Mouse (Mus musculus) testis, postnatal 10 days (tissue): Measurements from ENCODE around the gene Dnajb7.

Source experiments
- DNase-seq: peaks from one replicate; pipeline ENCODE4 v3.0.0; 2021; ENCODE audit warnings: low spot score

Gene Dnajb7

GRCm38 (mm10) chr15:81365246-81365645 lies 42.9 kb downstream of the Dnajb7 start:
- DNase-seq: no peak

- DNase-seq: no peak
These were observed 43.8 kb downstream of the Dnajb7 start for GRCm38 (mm10) chr15:81364271-81364670.

DNA sequence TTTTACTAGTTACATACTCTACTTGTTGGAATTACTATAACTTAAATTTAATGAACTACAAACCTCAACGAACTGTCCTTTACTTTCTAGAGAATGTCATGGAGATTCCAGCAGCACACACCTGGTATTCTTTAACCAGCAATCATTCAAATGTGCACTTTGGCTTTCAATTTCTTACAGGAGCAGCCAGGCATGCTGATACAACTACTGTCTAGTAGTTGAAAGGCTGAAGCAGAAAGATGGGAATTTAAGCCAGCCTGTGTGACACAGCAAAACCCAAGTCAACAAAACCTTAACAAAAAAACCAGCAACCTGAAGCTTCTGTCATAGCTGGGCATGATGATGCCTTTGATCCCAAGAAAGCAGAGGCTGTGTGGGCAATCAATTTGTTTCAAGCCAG lies 45.6 kb downstream of the Dnajb7 start:
- DNase-seq: no peak

- no peak for DNase-seq
These were observed 46.6 kb downstream of the Dnajb7 start for GRCm38 (mm10) chr15:81361417-81362015.

DNA sequence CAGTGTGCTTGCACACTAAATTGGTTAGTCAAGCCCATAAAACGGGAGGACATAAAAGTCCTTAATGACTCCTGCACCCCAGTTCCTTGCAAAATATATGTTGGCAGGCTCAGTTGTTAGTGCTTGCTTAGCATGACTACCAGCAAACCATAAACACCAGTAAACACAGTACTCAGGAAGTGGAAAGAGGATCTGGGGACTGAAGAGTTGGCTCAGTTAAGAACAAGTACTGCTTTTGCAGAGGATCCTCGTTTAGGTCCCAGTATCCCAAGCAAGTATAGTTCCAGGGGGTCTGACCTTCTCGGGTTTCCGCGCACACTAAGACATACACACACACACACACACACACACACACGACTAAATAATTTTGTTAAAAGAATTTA lies 47.1 kb downstream of the Dnajb7 start:
- DNase-seq: no peak

DNA sequence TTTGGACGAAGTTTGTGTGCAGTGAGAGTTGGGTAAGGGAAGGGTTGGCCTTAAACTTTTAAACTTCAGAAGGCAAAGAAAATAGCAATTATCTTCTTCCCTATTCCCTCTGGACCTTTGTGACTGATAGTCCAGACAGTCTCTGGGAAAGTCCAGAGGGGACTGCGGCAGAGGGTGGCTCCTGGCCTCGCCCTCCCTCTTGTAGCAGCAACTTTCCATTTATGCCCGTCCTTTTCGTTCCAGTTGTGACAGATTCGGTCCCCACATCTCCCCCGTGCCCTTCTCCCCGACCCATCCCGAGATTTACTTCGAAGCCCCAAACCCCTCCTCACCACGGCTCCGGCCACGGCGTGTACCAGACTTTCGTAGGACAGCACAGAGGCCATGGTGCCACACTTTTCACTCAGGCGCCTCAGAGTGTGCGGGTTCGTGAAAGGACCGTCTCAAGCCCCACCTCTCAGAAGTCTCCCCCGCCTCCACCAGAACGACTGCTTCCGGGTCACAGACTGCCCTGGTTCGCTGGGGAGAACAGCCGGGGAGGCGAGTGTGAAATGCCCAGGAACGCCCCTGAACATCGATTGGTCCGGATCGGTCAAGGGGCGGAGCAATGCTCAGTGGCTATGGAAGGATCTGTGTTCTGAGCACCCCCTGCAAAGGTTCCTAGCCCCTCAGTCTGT lies 47.6 kb downstream of the Dnajb7 start, which contains the start of gene Slc25a17:
TSS of gene Slc25a17 (minus strand) at position 468 of the 677 bp plus-strand sequence.
- peak; percentile 94 for DNase-seq

DNA sequence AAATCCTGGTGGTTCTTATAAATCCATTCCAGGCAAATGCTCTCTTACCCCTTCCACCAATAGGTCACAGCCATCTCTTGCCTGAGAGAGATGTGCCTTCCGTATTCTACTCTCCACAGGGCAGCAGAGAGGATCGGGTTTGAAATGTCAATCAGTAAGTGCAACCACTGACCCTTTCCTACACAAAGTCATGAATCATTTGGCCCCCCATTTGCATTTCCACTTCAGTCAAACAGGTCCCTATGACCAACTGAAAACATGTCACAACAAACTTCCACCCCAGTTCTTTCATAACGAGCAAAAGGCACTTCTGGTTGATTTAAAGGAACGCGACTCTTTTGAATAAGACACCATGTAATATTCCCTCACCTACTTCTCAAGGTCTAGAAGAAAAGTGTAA lies 48.7 kb downstream of the Dnajb7 start:
- DNase-seq: no peak

DNA sequence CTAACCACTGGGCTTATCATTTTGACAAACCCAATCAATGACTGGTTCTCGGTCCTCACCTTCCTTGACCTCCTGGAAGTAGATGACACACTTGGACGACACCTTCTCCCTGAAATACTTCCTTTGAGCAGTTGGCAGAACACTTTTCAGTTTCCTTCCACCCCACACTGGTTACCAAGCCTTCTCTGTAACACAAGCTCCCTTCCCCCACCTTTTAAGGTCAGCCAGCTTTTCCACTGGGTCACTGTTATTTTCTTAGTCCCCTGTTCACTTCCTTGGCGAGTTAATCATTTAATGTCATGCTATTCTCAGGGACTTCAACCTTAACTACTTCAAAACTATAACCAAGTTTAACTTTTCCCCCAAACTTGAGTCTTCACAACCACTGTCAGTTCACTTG lies 49.2 kb downstream of the Dnajb7 start:
- no peak for DNase-seq

DNA sequence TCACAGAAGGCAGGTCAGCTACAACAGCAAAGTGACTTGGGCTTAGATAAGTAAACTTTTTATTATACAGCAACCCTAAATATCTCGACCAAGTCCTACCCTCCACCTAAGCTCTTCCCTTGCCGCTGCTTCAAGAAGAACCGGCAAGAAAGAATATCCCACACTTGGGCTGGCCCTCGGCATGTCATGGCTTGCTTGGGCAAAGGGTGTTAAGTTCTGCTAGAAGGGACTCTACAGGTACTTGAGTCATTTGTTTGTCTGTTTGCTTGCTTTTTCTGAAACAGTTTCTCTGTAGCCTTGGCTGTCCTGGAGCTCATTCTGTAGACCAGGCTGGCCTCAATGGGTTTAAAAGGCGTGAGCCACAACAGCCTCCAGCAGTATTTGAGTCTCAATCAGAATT lies 51.2 kb downstream of the Dnajb7 start:
- peak; percentile 33 for DNase-seq
